Mouse (Mus musculus) MEL (cell line): ENCODE measurements around the gene Fxr1. TPM values are rescaled to one million over a fixed set of nuclear protein-coding genes. Genes with fewer than 3 reads are reported as not detected.

Experiments
- DNase-seq: peaks from one replicate; pipeline ENCODE4 v3.0.0; 2011; ENCODE audit warnings: low read depth, low spot score
- H3K27ac ChIP-seq: 2 replicates; pipeline ENCODE4 v1.5.1; 2012; ENCODE audit warnings: low read depth, mild to moderate bottlenecking, control low read depth, low read length, moderate library complexity; ENCODE audit not compliant: control insufficient read depth
- H3K27me3 ChIP-seq, 2 experiments: fragments of 150-350 bp in 1 of 2; sonication (generic) in 1 of 2; 2 replicates each; pipeline ENCODE4 v1.6.1; 2012; ENCODE audit warnings: low read length in 2 of 2, mild to moderate bottlenecking in 2 of 2, improper control_type of control experiment in 1 of 2, moderate library complexity in 1 of 2; ENCODE audit not compliant: insufficient read depth in 2 of 2, control insufficient read depth in 1 of 2
- H3K36me3 ChIP-seq, 2 experiments: 2 replicates each; pipeline ENCODE4 v1.6.1; 2012 to 2014; ENCODE audit warnings: low read length in 2 of 2, improper control_type of control experiment in 1 of 2, inconsistent platforms in 1 of 2, mild to moderate bottlenecking in 1 of 2; ENCODE audit not compliant: insufficient read depth in 2 of 2, control insufficient read depth in 1 of 2
- H3K4me1 ChIP-seq, 2 experiments: fragments of 150-350 bp in 1 of 2; sonication (generic) in 1 of 2; 2 replicates each; pipeline ENCODE4 v1.6.1; 2012; ENCODE audit warnings: low read length in 2 of 2, improper control_type of control experiment in 1 of 2, mild to moderate bottlenecking in 1 of 2; ENCODE audit not compliant: insufficient read depth in 2 of 2, control insufficient read depth in 1 of 2
- H3K4me3 ChIP-seq, 2 experiments: fragments of 150-350 bp in 1 of 2; sonication (generic) in 1 of 2; 2 replicates each; pipeline ENCODE4 v1.5.1; 2012; ENCODE audit warnings: low read depth in 2 of 2, low read length in 2 of 2, mild to moderate bottlenecking in 2 of 2, moderate library complexity in 2 of 2, control low read depth in 1 of 2, improper control_type of control experiment in 1 of 2; ENCODE audit not compliant: control insufficient read depth in 1 of 2, insufficient read depth in 1 of 2
- H3K79me2 ChIP-seq: 2 replicates; pipeline ENCODE4 v1.6.1; 2012; ENCODE audit warnings: mild to moderate bottlenecking, low read length, moderate library complexity; ENCODE audit not compliant: control insufficient read depth, poor library complexity, insufficient read depth
- H3K9ac ChIP-seq: 2 replicates; pipeline ENCODE4 v1.6.1; 2012; ENCODE audit warnings: low read depth, mild to moderate bottlenecking, control low read depth, low read length, moderate library complexity; ENCODE audit not compliant: control insufficient read depth, poor library complexity, severe bottlenecking
- H3K9me3 ChIP-seq: fragments of 150-350 bp; sonication (generic); replicated peaks from 2 replicates; pipeline ENCODE4 v1.6.1; 2012; ENCODE audit warnings: mild to moderate bottlenecking, low read length, improper control_type of control experiment, moderate library complexity; ENCODE audit not compliant: insufficient read depth
- BHLHE40 ChIP-seq: IDR thresholded peaks from 2 replicates; pipeline ENCODE4 v1.6.1; 2012; ENCODE audit warnings: low read depth, mild to moderate bottlenecking, inconsistent platforms, low read length, improper control_type of control experiment, borderline replicate concordance
- CHD2 ChIP-seq: IDR thresholded peaks from 2 replicates; pipeline ENCODE4 v1.6.1; 2011; ENCODE audit warnings: low read length, improper control_type of control experiment
- GABPA ChIP-seq: IDR thresholded peaks from 2 replicates; pipeline ENCODE4 v1.6.1; 2012; ENCODE audit warnings: low read depth, mild to moderate bottlenecking, inconsistent platforms, low read length, improper control_type of control experiment, moderate library complexity
- JUND ChIP-seq: IDR thresholded peaks from 2 replicates; pipeline ENCODE4 v1.6.1; 2011; ENCODE audit warnings: low read depth, mild to moderate bottlenecking, improper control_type of control experiment, low read length
- KAT2A ChIP-seq: conservative IDR thresholded peaks from 2 replicates; pipeline ENCODE4 v1.6.1; 2012; ENCODE audit warnings: low read depth, low read length, improper control_type of control experiment, inconsistent platforms
- MAFK ChIP-seq: IDR thresholded peaks from 2 replicates; pipeline ENCODE4 v1.6.1; 2011; ENCODE audit warnings: low read depth, mild to moderate bottlenecking, low read length, improper control_type of control experiment, borderline replicate concordance
- MAZ ChIP-seq: IDR thresholded peaks from 2 replicates; pipeline ENCODE4 v1.6.1; 2012; ENCODE audit warnings: low read depth, mild to moderate bottlenecking, inconsistent platforms, low read length, improper control_type of control experiment
- MEF2A ChIP-seq: IDR thresholded peaks from 2 replicates; pipeline ENCODE4 v1.6.1; 2014; ENCODE audit warnings: low read depth, mild to moderate bottlenecking, inconsistent platforms, low read length, improper control_type of control experiment; ENCODE audit not compliant: poor library complexity, insufficient replicate concordance, severe bottlenecking; ENCODE audit errors: extremely low read depth
- MXI1 ChIP-seq: IDR thresholded peaks from 2 replicates; pipeline ENCODE4 v1.6.1; 2011; ENCODE audit warnings: mild to moderate bottlenecking, low read depth, low read length, improper control_type of control experiment
- NELFE ChIP-seq: IDR thresholded peaks from 2 replicates; pipeline ENCODE4 v1.6.1; 2011; ENCODE audit warnings: low read depth, low read length, improper control_type of control experiment
- NRF1 ChIP-seq: IDR thresholded peaks from 2 replicates; pipeline ENCODE4 v1.6.1; 2014; ENCODE audit warnings: low read depth, mild to moderate bottlenecking, inconsistent platforms, low read length, improper control_type of control experiment, moderate library complexity; ENCODE audit not compliant: poor library complexity, insufficient read depth, severe bottlenecking
- POLR2A ChIP-seq, 2 experiments: IDR thresholded peaks; 2 replicates each; pipeline ENCODE4 v1.6.1; 2011 to 2012; ENCODE audit warnings: low read length in 2 of 2, mild to moderate bottlenecking in 2 of 2, control low read depth in 1 of 2, improper control_type of control experiment in 1 of 2, low read depth in 1 of 2, moderate library complexity in 1 of 2; ENCODE audit not compliant: control insufficient read depth in 1 of 2, insufficient read depth in 1 of 2, poor library complexity in 1 of 2
- RAD21 ChIP-seq: IDR thresholded peaks from 2 replicates; pipeline ENCODE4 v1.6.1; 2011; ENCODE audit warnings: mild to moderate bottlenecking, low read depth, low read length, improper control_type of control experiment
- RCOR1 ChIP-seq: IDR thresholded peaks from 2 replicates; pipeline ENCODE4 v1.6.1; 2012; ENCODE audit warnings: low read depth, mild to moderate bottlenecking, inconsistent platforms, low read length, improper control_type of control experiment
- UBTF ChIP-seq: IDR thresholded peaks from 2 replicates; pipeline ENCODE4 v1.6.1; 2012; ENCODE audit warnings: low read depth, mild to moderate bottlenecking, inconsistent platforms, low read length, improper control_type of control experiment, moderate library complexity, borderline replicate concordance; ENCODE audit not compliant: insufficient read depth
- USF2 ChIP-seq, 2 experiments: IDR thresholded peaks; 2 replicates each; pipeline ENCODE4 v1.6.1; 2011 to 2012; ENCODE audit warnings: improper control_type of control experiment in 2 of 2, low read length in 2 of 2, borderline replicate concordance in 1 of 2, inconsistent platforms in 1 of 2, low read depth in 1 of 2, mild to moderate bottlenecking in 1 of 2; ENCODE audit not compliant: insufficient read depth in 1 of 2
- ZKSCAN1 ChIP-seq: IDR thresholded peaks from 2 replicates; pipeline ENCODE4 v1.6.1; 2012; ENCODE audit warnings: low read depth, mild to moderate bottlenecking, inconsistent platforms, low read length, improper control_type of control experiment, moderate library complexity
- ZMIZ1 ChIP-seq: IDR thresholded peaks from 2 replicates; pipeline ENCODE4 v1.6.1; 2012; ENCODE audit warnings: low read depth, mild to moderate bottlenecking, inconsistent platforms, low read length, improper control_type of control experiment, moderate library complexity
- ZNF384 ChIP-seq: IDR thresholded peaks from 2 replicates; pipeline ENCODE4 v1.6.1; 2012; ENCODE audit warnings: low read depth, mild to moderate bottlenecking, inconsistent platforms, low read length, improper control_type of control experiment
- polyA plus RNA-seq, 2 experiments: library from polyadenylated mRNA; stranded (reverse) in 1 of 2; unstranded in 1 of 2; fragments of >175 nt in 1 of 2; fragments of >200 nt in 1 of 2; gene quantifications; 2 replicates each; pipeline versions ENCODE4 v1.2.1 to v1.2.4; 2012; ENCODE audit warnings: low replicate concordance in 2 of 2, low read depth in 1 of 2; ENCODE audit not compliant: insufficient read length in 2 of 2, insufficient read depth in 1 of 2, missing spikeins in 1 of 2
- total RNA-seq: library from RNA; depleted of rRNA; stranded (reverse); fragments of 300-350 nt; gene quantifications from 2 replicates; pipeline ENCODE4 v1.2.3, GENCODE M21; 2012

Gene Fxr1
- total and polyA plus RNA-seq, 3 experiments = 92.8 to 123 (median 98.3) TPM

- H3K4me1 ChIP-seq = no peaks in the 10 kb centered on the region
Measured at GRCm38 (mm10) chr3:34103902-34104672, 84.3 kb downstream of the Fxr1 start.

DNA sequence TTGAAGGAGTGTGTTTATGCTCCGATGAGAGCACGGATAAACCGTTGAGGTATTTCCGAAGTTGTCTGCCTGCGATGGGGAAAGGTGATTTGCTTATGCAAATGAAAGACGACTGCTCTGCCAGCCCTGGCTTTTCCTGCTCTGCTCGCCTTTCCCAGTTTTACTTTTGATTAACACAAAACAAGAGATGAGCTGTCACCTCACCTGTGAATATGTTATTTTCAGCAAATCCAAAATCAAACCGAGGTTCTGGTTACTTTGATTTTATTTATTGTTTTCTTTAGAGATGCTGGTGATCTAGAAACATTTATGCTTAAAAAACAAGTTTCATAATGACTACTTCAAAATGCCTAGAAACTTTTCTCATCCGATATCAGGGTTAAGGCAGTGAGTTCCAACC, 86.7 kb downstream of the Fxr1 start:
- Histone ChIP-seq H3K27me3 (peaks cover 0 to 4% of the 10 kb centered on the region in 2 experiments; a peak in 3 of 4 replicates), H3K9me3 (no peaks in the 10 kb centered on the region), H3K4me1 (no peaks in the 10 kb centered on the region), H3K36me3 (no peaks in the 10 kb centered on the region), H3K79me2 (no peaks in the 10 kb centered on the region), H3K27ac (no peak overlapping the region), H3K9ac (no peak overlapping the region), H3K4me3 (no peak overlapping the region)
- TF ChIP-seq GABPA (no peak), ZNF384 (no peak)
- DNase-seq = no peak

More at GRCm38 (mm10) chr3:34103902-34104672, 84.3 kb downstream of the Fxr1 start:
- H3K79me2 ChIP-seq = no peaks in the 10 kb centered on the region
- H3K9me3 ChIP-seq = no peaks in the 10 kb centered on the region
- no peak for DNase-seq
- H3K27ac ChIP-seq = no peak overlapping the region
- H3K4me3 ChIP-seq = no peak overlapping the region
- H3K9ac ChIP-seq = no peak overlapping the region
- H3K36me3 ChIP-seq = no peaks in the 10 kb centered on the region
- peaks cover 0 to 4% of the 10 kb centered on the region in 2 experiments; a peak in 3 of 4 replicates for H3K27me3 ChIP-seq
- TF ChIP-seq UBTF (no peak), USF2 (IDR thresholded peaks at IDR 0.05; ENCODE audit: borderline replicate concordance in 1 of 2, insufficient read depth in 1 of 2, low read depth in 1 of 2, low read length in 2 of 2) (no peak), MAFK (no peak), POLR2A (IDR thresholded peaks at IDR 0.05; ENCODE audit: control insufficient read depth in 1 of 2, insufficient read depth in 1 of 2, low read depth in 1 of 2, low read length in 2 of 2, poor library complexity in 1 of 2) (no peak), CHD2 (no peak), MAZ (no peak), ZNF384 (no peak), RCOR1 (no peak), BHLHE40 (no peak), GABPA (no peak), ZMIZ1 (no peak), MXI1 (no peak)

GRCm38 (mm10) chr3:34107631-34108030, 87.9 kb downstream of the Fxr1 start:
- H3K9me3 ChIP-seq = no peaks in the 10 kb centered on the region
- no peaks in the 10 kb centered on the region for H3K79me2 ChIP-seq
- H3K27ac ChIP-seq = no peak overlapping the region
- H3K9ac ChIP-seq = no peak overlapping the region
- H3K4me3 ChIP-seq = no peak overlapping the region
- no peak for DNase-seq
- no peaks in the 10 kb centered on the region for H3K36me3 ChIP-seq
- peaks cover 0 to 4% of the 10 kb centered on the region in 2 experiments; a peak in 3 of 4 replicates for H3K27me3 ChIP-seq
- no peak for TF ChIP-seq RAD21
- TF ChIP-seq NELFE = no peak
- no peak for TF ChIP-seq JUND
- no peak for TF ChIP-seq KAT2A
- no peak for TF ChIP-seq ZNF384
- no peak for TF ChIP-seq ZKSCAN1
- no peak for TF ChIP-seq NRF1
- TF ChIP-seq MEF2A = no peak
- H3K4me1 ChIP-seq = no peaks in the 10 kb centered on the region
